Mouse (Mus musculus): ENCODE results near the gene 2010300C02Rik.

GRCm38 (mm10) chr1:37639101-37639500 lies 80.8 kb downstream of the 2010300C02Rik start:
- TF ChIP-seq CTCF (conservative IDR thresholded peaks at IDR 0.05; ENCODE audit: low read length) (peak; percentile 79), POU5F1 (IDR thresholded peaks at IDR 0.05; ENCODE audit: borderline replicate concordance, low read length) (no peak)
